ENCODE assay signal across 7 mouse cellular contexts in the genomic region with DNA sequence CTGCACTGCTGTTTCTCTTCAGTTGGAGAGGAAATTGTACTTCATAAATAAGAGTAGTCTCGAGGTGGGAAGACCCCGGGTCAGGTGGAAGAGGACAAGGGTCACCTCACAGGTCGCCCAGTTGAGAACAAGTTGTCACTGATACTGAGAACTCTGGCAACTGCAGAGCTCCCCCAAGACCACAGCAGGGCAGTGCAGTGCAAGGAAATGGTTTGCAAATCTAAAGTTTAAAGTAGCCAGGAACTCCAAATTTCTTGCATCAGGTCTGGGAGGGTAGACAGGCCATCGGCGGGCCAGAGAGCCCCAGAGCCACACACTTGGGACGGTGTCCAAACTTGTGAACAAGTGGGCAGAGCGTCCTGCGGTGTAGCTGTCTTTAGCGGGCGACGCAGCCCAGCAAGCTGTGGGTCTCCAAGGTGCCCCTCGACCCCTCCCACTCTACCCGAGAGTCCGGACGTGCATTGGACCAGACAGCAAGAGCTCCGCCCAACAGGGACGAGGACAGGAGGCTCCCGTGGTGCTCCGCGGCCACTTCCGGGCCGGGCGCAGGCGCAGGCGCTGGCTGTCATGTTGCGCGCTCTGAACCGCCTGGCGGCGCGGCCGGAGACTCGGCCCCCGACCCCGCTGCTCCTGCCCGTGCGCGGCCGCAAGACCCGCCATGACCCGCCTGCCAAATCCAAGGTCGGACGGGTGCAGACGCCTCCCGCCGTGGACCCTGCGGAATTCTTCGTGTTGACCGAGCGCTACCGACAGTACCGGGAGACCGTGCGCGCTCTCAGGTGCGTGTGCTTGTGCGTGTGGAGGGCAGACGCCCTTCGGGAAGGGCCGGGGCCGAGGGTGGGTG. TPM values are rescaled to one million over a fixed set of nuclear protein-coding genes. Genes with fewer than 3 reads are reported as not detected.
DNase-seq lines count a peak whose midpoint lies in the region; ATAC-seq lines count a peak whose summit lies in the region.

Gene Mrps26 (plus strand): TSS at position 531 of the 844 bp plus-strand sequence.

- no peaks in the 10 kb centered on the region for H3K9me3 ChIP-seq in embryonic facial prominence, embryonic 12.5 days
- H3K9me3 ChIP-seq in limb, embryonic 11.5 days (ENCODE audit: control insufficient read depth, low read length): no peaks in the 10 kb centered on the region
- no peaks in the 10 kb centered on the region for H3K9me3 ChIP-seq in midbrain, embryonic 14.5 days (ENCODE audit: control insufficient read depth, low read length)

- WGBS in embryonic facial prominence, embryonic 12.5 days: under 1% methylated on average over 61 of the region's 61 CpGs
- WGBS in limb, embryonic 11.5 days: under 1% methylated on average over 61 of the region's 61 CpGs
- WGBS in midbrain, embryonic 14.5 days: under 1% methylated on average over 61 of the region's 61 CpGs

- peak within 1 kb of the TSS; percentile 81 for H3K4me3 ChIP-seq in embryonic facial prominence, embryonic 12.5 days
- peak within 1 kb of the TSS; percentile 82 for H3K4me3 ChIP-seq in limb, embryonic 11.5 days (ENCODE audit: low read depth, low read length)
- peak within 1 kb of the TSS; percentile 88 for H3K4me3 ChIP-seq in midbrain, embryonic 14.5 days (replicated peaks; ENCODE audit: low read depth, low read length)

- no peaks in the 10 kb centered on the region for H3K27me3 ChIP-seq in embryonic facial prominence, embryonic 12.5 days
- no peaks in the 10 kb centered on the region for H3K27me3 ChIP-seq in limb, embryonic 11.5 days (ENCODE audit: control insufficient read depth, insufficient read depth, low read length)
- no peaks in the 10 kb centered on the region for H3K27me3 ChIP-seq in midbrain, embryonic 14.5 days (ENCODE audit: control insufficient read depth, insufficient read depth, low read length)

- H3K4me1 ChIP-seq in embryonic facial prominence, embryonic 12.5 days: peaks cover 23% of the 10 kb centered on the region
- peaks cover 9% of the 10 kb centered on the region; the same call in 1 of the 2 replicates for H3K4me1 ChIP-seq in limb, embryonic 11.5 days (ENCODE audit: control insufficient read depth, insufficient read depth, low read length)
- peaks cover 12% of the 10 kb centered on the region for H3K4me1 ChIP-seq in midbrain, embryonic 14.5 days (ENCODE audit: control insufficient read depth, insufficient read depth, low read length)

- peak within 1 kb of the TSS; percentile 93 for H3K4me2 ChIP-seq in embryonic facial prominence, embryonic 12.5 days (replicated peaks)
- peak within 1 kb of the TSS; percentile 71 for H3K4me2 ChIP-seq in limb, embryonic 11.5 days (ENCODE audit: low read depth, severe bottlenecking)
- peak within 1 kb of the TSS; percentile 85 for H3K4me2 ChIP-seq in midbrain, embryonic 14.5 days (ENCODE audit: low read length)

- H3K27ac ChIP-seq in embryonic facial prominence, embryonic 12.5 days: peak within 1 kb of the TSS; percentile 3
- H3K27ac ChIP-seq in limb, embryonic 11.5 days (replicated peaks; ENCODE audit: low read depth, low read length): no peak within 1 kb of the TSS
- peak within 1 kb of the TSS; percentile 55; the same call in 1 of the 2 replicates for H3K27ac ChIP-seq in midbrain, embryonic 14.5 days (replicated peaks; ENCODE audit: low read depth, low read length)

- DNase-seq in adrenal gland, postnatal 25 days: peak; percentile 93
- peak; percentile 100 for DNase-seq in heart, adult 11 months
- DNase-seq in kidney, adult 18-20 months: peak; percentile 92
- peak; percentile 91 for DNase-seq in limb, embryonic 11.5 days (ENCODE audit: low spot score)
- DNase-seq in midbrain, embryonic 14.5 days: peak; percentile 96
- peak; percentile 86 to 87 for DNase-seq in spleen, adult 18-20 months

- peaks cover 7% of the 10 kb centered on the region for H3K36me3 ChIP-seq in embryonic facial prominence, embryonic 12.5 days
- H3K36me3 ChIP-seq in limb, embryonic 11.5 days (ENCODE audit: control insufficient read depth, insufficient read depth, low read length): peaks cover 3% of the 10 kb centered on the region; the same call in 1 of the 2 replicates
- H3K36me3 ChIP-seq in midbrain, embryonic 14.5 days (ENCODE audit: control insufficient read depth, insufficient read depth, low read length): peaks cover 26% of the 10 kb centered on the region

- H3K9ac ChIP-seq in embryonic facial prominence, embryonic 12.5 days: peak within 1 kb of the TSS; percentile 87
- H3K9ac ChIP-seq in limb, embryonic 11.5 days (ENCODE audit: low read length): peak within 1 kb of the TSS; percentile 76
- H3K9ac ChIP-seq in midbrain, embryonic 14.5 days (replicated peaks; ENCODE audit: low read length): peak within 1 kb of the TSS; percentile 93

- peak; percentile 98 for ATAC-seq in embryonic facial prominence, embryonic 12.5 days (ENCODE audit: insufficient number of reproducible peaks, insufficient read depth, low FRiP score, low TSS enrichment)
- ATAC-seq in limb, embryonic 11.5 days (ENCODE audit: insufficient number of reproducible peaks, low FRiP score, low TSS enrichment, low read depth): peak; percentile 97
- peak; percentile 98 for ATAC-seq in midbrain, embryonic 14.5 days (ENCODE audit: low FRiP score, low TSS enrichment)

RNA-seq across cellular contexts. Expression of gene Mrps26, which starts in this region (rescaled TPM):
- total RNA-seq in adrenal gland, postnatal 25 days (2021): 61.9 and 64.5 TPM in 2 replicates
- polyA plus RNA-seq in embryonic facial prominence, embryonic 12.5 days (2016; fragmentation: Nextera tagmentation; extraction: Ambion mirVana): 76.9 and 77.0 TPM in 2 replicates
- 80.2 and 90.2 TPM in 2 replicates for polyA plus RNA-seq in limb, embryonic 11.5 days (2014; fragmentation: Nextera tagmentation; extraction: Ambion mirVana)
- 98.4 and 112 TPM in 2 replicates for polyA plus RNA-seq in midbrain, embryonic 14.5 days (2014; fragmentation: Nextera tagmentation; extraction: Ambion mirVana)
